Mouse (Mus musculus): ENCODE measurements around the gene Iqgap2.

Gene Iqgap2

GRCm38 (mm10) chr13:95715356-95715755 lies 176.4 kb downstream of the Iqgap2 start:
- in situ Hi-C loops (cut with MseI, MboI): loop anchor here in 1 of 2 experiments (10.0 kb wide), 1 partner anchor 151 kb away; no protein-coding TSS in a partner anchor

DNA sequence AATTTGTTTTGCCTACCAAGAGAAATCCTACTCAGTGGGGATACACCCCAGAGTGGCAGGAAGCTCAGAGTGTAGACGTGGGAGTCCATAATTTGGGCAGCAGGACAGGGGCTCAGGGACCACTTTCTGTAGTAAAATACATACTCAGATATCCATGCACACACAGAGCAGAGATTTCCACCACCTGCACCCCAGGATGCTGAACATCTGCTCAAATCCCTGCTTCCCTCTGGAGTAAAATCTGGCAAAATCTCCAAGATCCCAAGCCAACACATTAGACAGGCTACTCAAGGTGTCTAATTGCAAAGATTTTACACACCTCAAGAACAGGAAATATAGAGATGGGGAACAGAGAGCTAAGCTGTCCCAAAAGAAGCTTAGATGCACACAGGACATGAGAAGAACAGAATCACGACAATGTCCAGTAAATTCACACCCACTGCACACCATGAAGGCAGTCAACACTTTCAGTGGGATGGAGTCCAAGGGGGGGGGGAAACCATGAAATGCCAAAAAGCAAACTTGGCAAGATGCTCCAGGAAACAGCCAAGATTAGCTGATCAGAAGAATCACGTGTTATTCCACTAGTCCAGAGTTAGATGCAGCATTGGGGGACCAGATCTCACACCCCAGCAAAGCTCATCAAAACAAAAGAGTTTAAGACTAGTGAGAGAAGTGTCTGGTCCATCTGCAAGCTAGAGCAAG lies 177.3 kb downstream of the Iqgap2 start:
- in situ Hi-C loops (cut with MseI, MboI): loop anchor here in 1 of 2 experiments (10.0 kb wide), 1 partner anchor 150 kb away; no protein-coding TSS in a partner anchor

GRCm38 (mm10) chr13:95712570-95713268 lies 179.0 kb downstream of the Iqgap2 start:
- in situ Hi-C loops (cut with MseI, MboI): loop anchor here in 1 of 2 experiments (10.0 kb wide), 1 partner anchor 148 kb away; no protein-coding TSS in a partner anchor

DNA sequence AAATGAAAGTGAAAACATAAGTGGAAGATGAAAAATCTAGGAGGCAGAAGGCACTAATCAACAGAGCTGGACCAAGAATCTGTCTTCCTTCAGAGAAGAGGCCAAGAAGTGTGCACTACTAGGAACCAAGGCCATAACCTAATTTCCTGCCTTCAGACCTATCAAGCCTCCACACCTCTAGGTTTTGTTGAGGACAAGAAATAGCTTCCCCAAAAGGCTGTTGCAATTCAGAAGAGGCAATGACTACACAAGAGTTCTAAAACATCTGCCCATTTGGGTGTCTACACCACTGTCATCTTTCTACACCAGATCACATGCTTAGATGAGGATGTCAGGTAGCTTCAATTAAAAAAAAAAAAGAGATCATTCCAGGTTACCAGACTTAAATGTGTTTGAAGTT lies 179.7 kb downstream of the Iqgap2 start:
- in situ Hi-C loops (cut with MseI, MboI): loop anchor here in 1 of 2 experiments (10.0 kb wide), 1 partner anchor 147 kb away; no protein-coding TSS in a partner anchor

- in situ Hi-C loops (cut with MseI, MboI): no loop called here
Measured at GRCm38 (mm10) chr13:95705589-95705988, 186.1 kb downstream of the Iqgap2 start.

DNA sequence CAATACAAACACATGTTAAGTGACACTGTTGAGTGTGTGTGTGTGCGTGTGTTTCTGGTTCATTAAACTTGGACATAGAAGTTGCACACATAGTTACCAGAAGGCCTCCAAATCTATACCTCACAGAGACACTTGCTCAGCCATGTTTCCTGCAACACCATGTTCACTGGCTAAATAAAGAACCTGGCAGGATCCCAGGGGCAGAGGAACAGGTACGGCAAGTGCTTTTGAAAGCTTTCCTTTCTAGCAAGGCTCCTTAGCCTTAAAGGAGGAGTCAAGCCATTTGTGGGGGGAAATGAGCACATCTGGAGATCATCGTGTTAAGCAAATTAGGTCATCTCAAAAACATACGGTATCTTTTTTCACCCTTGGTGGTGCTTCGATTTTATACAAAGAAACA lies 188.3 kb downstream of the Iqgap2 start:
- in situ Hi-C loops (cut with MseI, MboI): no loop called here

DNA sequence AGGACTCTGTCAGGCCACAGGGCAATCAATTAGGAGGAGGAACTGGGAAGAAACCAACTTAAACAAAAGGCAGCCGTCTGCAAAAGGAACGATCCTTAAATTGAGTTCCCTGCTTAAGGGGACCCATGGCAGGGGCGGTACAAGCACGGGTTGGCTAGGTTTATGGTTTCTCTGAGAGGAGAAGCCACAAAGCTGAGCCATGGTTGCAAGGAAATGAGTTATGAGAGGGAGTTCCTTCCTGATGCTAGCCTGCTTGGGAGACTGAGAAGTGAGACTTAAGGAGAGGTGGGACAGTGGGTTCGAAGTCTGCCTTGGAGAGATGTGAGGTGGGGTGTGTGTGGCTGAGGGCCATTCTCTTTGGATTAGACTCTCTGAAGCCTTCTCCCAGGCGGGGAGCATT lies 193.8 kb downstream of the Iqgap2 start:
- in situ Hi-C loops (cut with MseI, MboI): no loop called here

- in situ Hi-C loops (cut with MseI, MboI): no loop called here
Measured at GRCm38 (mm10) chr13:95696654-95697163, 195.0 kb downstream of the Iqgap2 start, which contains the start of gene F2rl2. Gene F2rl2, plus strand, starts transcription at chr13:95696853.

- in situ Hi-C loops (cut with MseI, MboI): no loop called here
Measured at GRCm38 (mm10) chr13:95696120-95696653, 195.5 kb downstream of the Iqgap2 start.

GRCm38 (mm10) chr13:95692201-95692600 lies 199.5 kb downstream of the Iqgap2 start:
- in situ Hi-C loops (cut with MseI, MboI): no loop called here

DNA sequence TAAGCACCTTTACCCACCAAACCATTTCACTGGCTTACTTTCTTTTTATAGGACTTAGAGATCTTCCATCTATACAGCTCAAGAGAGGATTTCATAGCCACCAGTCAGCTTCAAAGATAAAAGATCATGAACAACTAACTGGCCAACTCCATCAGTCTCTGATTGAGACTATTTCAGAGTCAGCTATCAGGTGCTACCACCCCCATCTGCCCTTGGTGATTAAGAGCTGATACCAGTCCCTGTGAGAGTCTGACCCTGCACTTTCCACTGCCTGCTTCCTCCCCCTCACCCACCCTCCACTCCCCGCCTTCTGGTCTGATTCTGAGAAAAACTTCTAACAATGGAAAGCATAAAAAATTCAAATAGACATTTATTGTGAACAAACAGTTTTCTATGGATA lies 203.1 kb downstream of the Iqgap2 start:
- in situ Hi-C loops (cut with MseI, MboI): no loop called here

DNA sequence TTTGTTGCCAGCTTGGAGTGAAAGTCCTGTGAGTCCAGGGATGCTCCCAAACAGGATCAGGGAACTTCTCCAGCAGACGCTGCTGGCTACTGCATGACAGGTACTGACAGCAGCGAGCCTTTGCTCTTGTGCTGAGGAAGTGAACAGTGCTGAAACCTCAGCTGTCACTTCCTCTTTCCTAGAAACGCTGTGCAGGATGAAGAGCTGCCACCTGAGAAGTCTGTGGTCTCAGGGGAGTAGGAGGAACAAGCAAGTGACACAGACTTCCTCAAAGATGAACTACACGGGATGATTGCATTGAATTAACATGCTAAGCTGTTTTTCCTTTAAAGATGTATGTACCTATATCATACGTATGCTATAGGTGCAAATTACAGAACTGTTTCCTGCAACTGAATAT lies 206.0 kb downstream of the Iqgap2 start:
- in situ Hi-C loops (cut with MseI, MboI): no loop called here

DNA sequence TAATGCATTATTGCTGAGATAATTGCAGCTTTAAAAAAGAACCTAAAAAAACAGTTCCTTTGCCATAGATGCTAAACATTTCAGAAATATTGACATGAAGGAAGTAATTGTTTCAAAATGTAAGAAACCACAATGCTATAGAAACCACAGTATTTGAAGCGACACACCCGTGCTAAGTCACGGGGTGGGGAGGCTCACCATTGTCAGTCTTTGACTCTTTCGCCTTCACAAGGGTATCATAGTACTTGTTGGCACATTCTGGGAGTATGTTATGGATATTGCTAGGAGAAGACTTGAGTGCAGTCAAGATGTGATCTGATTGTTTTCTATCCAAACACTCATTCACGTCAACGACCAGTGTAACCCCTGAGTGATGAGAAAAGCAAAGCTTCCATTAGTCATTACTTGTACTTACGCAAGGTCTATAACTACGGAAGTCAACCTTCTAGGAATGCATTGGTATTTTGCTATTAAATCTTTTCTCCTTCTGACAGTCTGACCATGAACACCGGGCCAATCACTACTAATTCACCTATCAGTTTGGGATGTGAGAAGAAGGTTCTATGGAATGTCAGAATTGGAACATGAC lies 207.0 kb downstream of the Iqgap2 start:
- in situ Hi-C loops (cut with MseI, MboI): no loop called here

DNA sequence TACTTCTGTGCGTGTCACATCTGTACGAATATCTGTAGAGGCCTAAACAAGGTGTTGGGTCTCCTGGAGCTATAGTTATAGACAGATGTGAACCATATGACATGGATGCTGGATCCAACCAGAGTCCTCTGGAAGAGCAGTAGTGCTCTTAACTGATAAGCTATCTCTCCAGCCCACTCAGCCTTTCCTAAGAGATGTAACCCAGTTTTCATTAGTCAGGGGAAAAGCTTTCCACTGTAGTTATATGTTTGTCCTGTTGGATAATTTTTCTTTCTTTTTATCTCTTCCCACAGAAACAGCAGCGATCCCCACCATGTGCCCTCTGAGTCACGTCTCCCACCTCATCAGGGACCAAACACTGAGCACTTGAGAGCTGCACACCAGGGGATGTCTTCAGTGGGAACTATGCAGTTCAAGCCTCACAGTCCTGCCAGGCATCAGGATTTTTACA lies 212.2 kb downstream of the Iqgap2 start:
- in situ Hi-C loops (cut with MseI, MboI): no loop called here

GRCm38 (mm10) chr13:95679078-95679477 lies 212.6 kb downstream of the Iqgap2 start:
- in situ Hi-C loops (cut with MseI, MboI): no loop called here

- in situ Hi-C loops (cut with MseI, MboI): no loop called here
Measured at GRCm38 (mm10) chr13:95672372-95672771, 219.3 kb downstream of the Iqgap2 start.

DNA sequence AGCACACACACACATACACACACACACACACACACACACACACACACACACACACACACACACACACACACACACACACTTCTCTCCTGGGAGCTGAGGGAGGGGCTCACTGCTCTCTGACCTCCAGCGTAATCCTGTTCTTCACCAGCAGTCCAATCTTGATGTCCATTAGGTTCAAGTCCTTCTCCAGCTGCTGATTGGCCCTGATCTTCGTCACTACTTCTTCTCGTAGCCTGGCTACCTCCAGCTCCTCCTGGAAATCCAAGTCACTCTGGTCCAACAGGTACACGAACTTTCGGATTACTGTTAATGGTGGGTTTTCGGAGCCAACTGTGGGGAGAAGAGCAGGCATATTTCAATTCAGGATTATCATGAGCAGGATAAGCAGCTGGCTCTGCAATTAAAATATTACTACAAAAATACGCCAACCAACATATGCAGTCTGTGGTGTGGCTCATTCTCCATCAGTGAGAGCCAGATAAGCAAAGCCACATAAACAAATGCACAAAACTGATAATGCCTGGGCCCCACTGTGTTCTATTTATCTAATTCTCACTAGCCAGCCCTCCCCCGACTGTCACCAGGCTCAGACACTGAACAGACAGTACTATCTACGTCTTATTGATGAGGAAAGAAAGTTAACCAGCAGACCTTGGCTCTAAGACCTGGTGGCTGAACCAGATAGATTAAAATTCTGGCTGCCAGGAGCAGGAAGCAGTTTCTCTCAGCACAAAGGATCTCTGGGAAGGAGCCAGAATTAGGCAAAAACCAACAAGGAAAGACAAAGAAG lies 220.4 kb downstream of the Iqgap2 start:
- in situ Hi-C loops (cut with MseI, MboI): no loop called here

DNA sequence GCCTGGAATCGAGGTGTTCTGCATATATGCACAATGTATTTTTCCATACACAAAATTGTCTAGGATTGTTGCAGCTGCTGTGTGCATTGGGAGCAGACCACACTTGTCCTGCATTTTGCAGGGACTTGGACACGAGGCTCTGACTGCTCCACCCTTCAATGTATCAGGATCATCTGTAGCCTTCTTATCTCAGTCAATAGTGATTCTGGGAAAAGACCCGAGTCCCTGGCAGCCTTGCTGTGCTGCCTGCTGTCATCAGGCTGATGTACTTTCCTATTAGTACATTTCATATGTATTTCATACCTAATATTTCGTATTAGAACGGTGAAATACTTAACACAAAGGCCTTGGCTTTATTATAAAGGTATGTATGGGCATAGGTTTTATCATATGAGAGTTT lies 221.2 kb downstream of the Iqgap2 start:
- in situ Hi-C loops (cut with MseI, MboI): no loop called here

DNA sequence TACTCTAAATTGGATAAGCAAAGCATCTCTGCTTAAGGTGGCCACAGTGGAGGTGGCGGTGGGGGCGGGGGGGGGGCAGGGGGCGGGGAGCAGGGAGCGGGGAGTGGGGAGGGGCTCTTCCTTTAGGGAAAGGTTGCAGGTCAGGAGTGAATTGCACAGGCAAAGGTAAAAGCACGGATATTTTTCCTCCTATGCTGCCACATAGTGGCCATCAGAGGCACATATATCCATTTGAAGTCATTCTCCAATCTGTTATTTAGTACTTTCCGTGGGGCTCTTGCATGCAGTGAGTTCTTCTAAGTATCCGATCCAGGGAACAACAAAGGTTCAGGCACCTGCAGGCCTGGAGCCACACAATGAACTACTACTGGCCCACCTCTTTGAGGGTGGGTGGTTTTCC lies 224.5 kb downstream of the Iqgap2 start:
- in situ Hi-C loops (cut with MseI, MboI): loop anchor here (5.0 kb wide), 1 partner anchor 100 kb away; no protein-coding TSS in a partner anchor

- in situ Hi-C loops (cut with MseI, MboI): loop anchor here (5.0 kb wide), 1 partner anchor 98 kb away; no protein-coding TSS in a partner anchor
Measured at GRCm38 (mm10) chr13:95665644-95666356, 225.9 kb downstream of the Iqgap2 start.

Data from mouse trophoblast stem cell (cell line).